Mouse (Mus musculus) stomach, embryonic 14.5 days (tissue): Measurements from ENCODE around the gene Pde1c. TPM values are rescaled to one million over a fixed set of nuclear protein-coding genes. Genes with fewer than 3 reads are reported as not detected.
A peak's percentile ranks its signal among the peaks of the same experiment; 100 is the strongest.

Experiments
- ATAC-seq: fragments of 200-750 bp; cut with Nextera tagmentation; 2 replicates; pipeline ENCODE4 v1.8.0; 2017; ENCODE audit warnings: low read depth, moderate TSS enrichment; ENCODE audit not compliant: insufficient number of reproducible peaks, insufficient read depth, low FRiP score
- H3K27ac ChIP-seq: fragments of 300-500 bp; sonication (generic); 2 replicates; pipeline ENCODE4 v1.5.1; 2014; ENCODE audit warnings: mild to moderate bottlenecking, low read length, moderate library complexity, mixed read lengths
- H3K27me3 ChIP-seq: fragments of 300-500 bp; sonication (generic); 2 replicates; pipeline ENCODE4 v1.6.1; 2014; ENCODE audit warnings: low read length, control low read depth, mixed read lengths; ENCODE audit not compliant: control insufficient read depth, insufficient read depth
- H3K36me3 ChIP-seq: fragments of 300-500 bp; sonication (generic); 2 replicates; pipeline ENCODE4 v1.6.1; 2014; ENCODE audit warnings: mild to moderate bottlenecking, control low read depth, low read length, moderate library complexity, mixed read lengths; ENCODE audit not compliant: control insufficient read depth, insufficient read depth
- H3K4me1 ChIP-seq: fragments of 300-500 bp; sonication (generic); 2 replicates; pipeline ENCODE4 v1.6.1; 2014; ENCODE audit warnings: low read length, control low read depth, mixed read lengths; ENCODE audit not compliant: control insufficient read depth, insufficient read depth
- H3K4me2 ChIP-seq: fragments of 300-500 bp; sonication (generic); replicated peaks from 2 replicates; pipeline ENCODE4 v1.6.1; 2014; ENCODE audit warnings: low read depth, low read length, control low read depth
- H3K4me3 ChIP-seq: fragments of 300-500 bp; sonication (generic); 2 replicates; pipeline ENCODE4 v1.5.1; 2014; ENCODE audit warnings: low read depth, low read length, control low read depth
- H3K9ac ChIP-seq: fragments of 300-500 bp; sonication (generic); replicated peaks from 2 replicates; pipeline ENCODE4 v1.6.1; 2014; ENCODE audit warnings: low read depth, mild to moderate bottlenecking, control low read depth, low read length, moderate library complexity, mixed read lengths
- H3K9me3 ChIP-seq: fragments of 300-500 bp; sonication (generic); 2 replicates; pipeline ENCODE4 v1.6.1; 2016; ENCODE audit warnings: low read depth, low read length, control low read depth; ENCODE audit not compliant: control insufficient read depth
- WGBS: fragments of 180-500 bp; shearing (Covaris S2); extraction: QIAGEN DNeasy Blood & Tissue Kit; methylation state at CpG from one replicate; pipeline ENCODE4 v1.1.7; 2014; 5-methylcytosine and 5-hydroxymethylcytosine counted together
- polyA plus RNA-seq: library from polyadenylated mRNA; unstranded; fragments of >200 nt; fragmentation: Nextera tagmentation; extraction: Ambion mirVana; gene quantifications from 2 replicates; pipeline ENCODE4 v1.2.1, GENCODE M21; 2014

Pde1c gene
- polyA plus RNA-seq, 1 experiment from 2014 or later, result 2.8 TPM

DNA sequence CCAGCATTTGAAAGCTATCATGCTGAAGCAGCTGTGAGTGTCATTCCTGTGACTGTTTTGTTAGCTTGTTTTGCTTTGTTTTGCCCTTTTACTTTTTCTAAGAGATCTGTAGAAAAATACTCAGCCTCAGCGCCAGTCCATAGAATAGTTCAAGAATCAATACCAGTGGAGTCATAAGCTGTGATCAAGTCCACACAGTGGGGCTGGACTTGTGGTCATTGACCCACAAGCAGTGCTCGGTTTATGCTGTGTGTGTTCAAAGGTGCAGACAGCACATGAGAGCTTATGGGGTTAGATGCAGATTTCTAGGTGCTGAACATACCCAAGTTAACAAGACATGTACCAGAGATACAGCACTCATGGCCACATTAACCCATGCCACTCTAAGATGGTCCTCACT, 396.7 kb downstream of the Pde1c start:
- Histone ChIP-seq H3K9ac (no peak overlapping the region), H3K4me2 (no peak overlapping the region), H3K36me3 (no peaks in the 10 kb centered on the region), H3K9me3 (no peaks in the 10 kb centered on the region), H3K27ac (no peak overlapping the region), H3K27me3 (no peaks in the 10 kb centered on the region), H3K4me3 (no peak overlapping the region), H3K4me1 (no peaks in the 10 kb centered on the region)
- 74% methylated on average over 2 of the region's 2 CpGs for WGBS
- no peak for ATAC-seq

DNA sequence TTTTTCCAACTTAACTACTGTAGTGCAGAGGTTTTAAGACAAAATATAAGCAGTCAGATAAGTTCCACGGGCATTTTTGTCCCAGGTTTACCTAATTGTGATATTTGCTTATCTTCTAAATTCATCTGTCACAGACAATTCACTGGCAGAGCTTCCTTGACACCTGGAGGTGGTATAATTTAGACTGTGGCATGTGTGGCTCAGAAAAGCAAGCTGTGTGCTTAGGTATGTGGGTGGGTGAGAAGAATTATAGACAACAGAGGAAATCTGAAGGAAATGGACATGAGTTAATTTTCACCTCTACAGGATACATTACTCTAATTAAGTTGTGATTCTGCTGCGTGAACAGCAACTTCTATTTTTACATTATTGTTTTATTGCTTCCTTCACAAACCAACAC, 400.2 kb downstream of the Pde1c start:
- Histone ChIP-seq H3K9ac (no peak overlapping the region), H3K4me3 (no peak overlapping the region), H3K9me3 (no peaks in the 10 kb centered on the region), H3K27me3 (no peaks in the 10 kb centered on the region), H3K36me3 (no peaks in the 10 kb centered on the region), H3K27ac (no peak overlapping the region), H3K4me2 (no peak overlapping the region), H3K4me1 (no peaks in the 10 kb centered on the region)
- 60% methylated on average over 2 of the region's 2 CpGs for WGBS
- no peak for ATAC-seq

DNA sequence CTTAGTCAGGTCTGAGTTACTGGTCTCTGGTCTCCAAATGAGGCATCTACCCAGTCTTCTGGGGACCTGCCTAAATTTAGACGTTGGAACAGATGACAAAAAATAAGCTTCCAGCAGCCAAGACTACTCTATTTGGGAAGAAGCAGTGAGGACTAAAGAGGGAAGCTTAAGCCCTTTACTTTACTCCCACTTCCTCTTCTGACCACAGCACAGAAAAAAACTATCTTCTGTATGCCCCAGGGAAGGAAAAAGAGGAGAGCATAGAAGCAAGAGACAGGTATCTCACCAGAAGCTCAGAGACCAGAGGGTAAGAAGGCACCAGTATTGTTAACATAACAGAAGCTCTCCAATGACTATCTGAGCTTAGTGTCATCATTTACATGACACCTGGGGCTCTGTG, 410.7 kb downstream of the Pde1c start:
- Histone ChIP-seq H3K4me2 (no peak overlapping the region), H3K27ac (no peak overlapping the region), H3K36me3 (no peaks in the 10 kb centered on the region), H3K4me1 (no peaks in the 10 kb centered on the region), H3K9me3 (no peaks in the 10 kb centered on the region), H3K4me3 (no peak overlapping the region), H3K9ac (no peak overlapping the region), H3K27me3 (no peaks in the 10 kb centered on the region)
- WGBS, result 71% methylated on average over 1 of the region's 1 CpGs
- ATAC-seq, result no peak

DNA sequence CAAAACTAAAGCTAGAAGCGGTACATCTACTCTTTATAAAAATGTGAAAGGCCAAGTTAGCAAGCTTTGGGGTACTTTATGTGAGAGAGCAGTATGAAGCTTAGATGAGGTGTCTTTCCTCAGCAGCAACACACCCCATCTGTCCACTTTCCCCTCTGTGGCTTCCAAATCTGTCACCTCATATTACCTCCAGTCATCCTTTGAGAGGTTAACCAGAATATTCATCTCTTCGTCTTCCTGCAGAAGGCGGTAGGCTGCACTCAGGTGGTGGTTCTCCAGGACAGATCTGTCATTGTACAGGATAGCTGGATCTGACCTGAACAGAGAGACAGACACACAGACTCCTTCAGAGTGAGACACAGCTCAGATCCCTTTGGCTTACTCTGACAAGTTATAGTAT, 412.1 kb downstream of the Pde1c start:
- no peaks in the 10 kb centered on the region for H3K9me3 ChIP-seq
- WGBS, result 83% methylated on average over 3 of the region's 3 CpGs
- H3K4me2 ChIP-seq, result no peak overlapping the region
- H3K4me1 ChIP-seq, result no peaks in the 10 kb centered on the region
- ATAC-seq, result no peak
- H3K9ac ChIP-seq, result no peak overlapping the region
- no peaks in the 10 kb centered on the region for H3K36me3 ChIP-seq
- H3K4me3 ChIP-seq, result no peak overlapping the region
- no peaks in the 10 kb centered on the region for H3K27me3 ChIP-seq
- H3K27ac ChIP-seq, result no peak overlapping the region

DNA sequence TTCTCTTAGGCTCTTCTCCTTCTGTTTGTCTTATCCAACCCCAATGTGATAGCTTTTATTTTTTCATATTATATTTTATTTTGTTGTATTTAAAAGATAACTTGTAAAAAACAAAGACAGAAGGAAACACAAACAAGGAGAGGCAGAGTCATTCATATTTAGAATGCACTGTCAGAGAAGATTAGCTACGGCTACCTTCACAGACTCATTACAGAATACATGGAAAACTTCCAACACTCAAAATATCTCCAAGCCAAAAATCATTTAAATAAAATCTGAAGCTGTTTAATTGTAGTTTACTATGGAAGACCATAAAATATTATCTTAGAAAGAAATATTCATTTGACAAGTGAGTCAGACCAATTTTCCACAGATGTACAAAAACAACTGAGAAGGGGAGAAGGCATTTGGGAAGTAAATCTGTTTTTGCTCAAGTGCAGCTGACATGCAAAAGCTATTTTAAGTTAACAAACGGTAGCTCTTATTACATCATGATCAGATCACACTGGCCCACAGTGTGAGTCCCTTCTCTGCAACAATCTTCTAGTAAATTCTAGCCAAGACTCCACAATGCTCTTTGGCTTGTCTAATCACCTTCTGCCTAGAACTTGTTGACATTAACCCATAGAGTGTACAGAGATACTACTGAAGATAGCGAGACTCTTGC, 438.3 kb downstream of the Pde1c start:
- ATAC-seq, result no peak
- Histone ChIP-seq H3K9ac (no peak overlapping the region), H3K4me2 (no peak overlapping the region), H3K4me3 (no peak overlapping the region), H3K9me3 (no peaks in the 10 kb centered on the region), H3K4me1 (no peaks in the 10 kb centered on the region), H3K27me3 (no peaks in the 10 kb centered on the region), H3K36me3 (no peaks in the 10 kb centered on the region), H3K27ac (no peak overlapping the region)
- 62% methylated on average over 3 of the region's 3 CpGs for WGBS

DNA sequence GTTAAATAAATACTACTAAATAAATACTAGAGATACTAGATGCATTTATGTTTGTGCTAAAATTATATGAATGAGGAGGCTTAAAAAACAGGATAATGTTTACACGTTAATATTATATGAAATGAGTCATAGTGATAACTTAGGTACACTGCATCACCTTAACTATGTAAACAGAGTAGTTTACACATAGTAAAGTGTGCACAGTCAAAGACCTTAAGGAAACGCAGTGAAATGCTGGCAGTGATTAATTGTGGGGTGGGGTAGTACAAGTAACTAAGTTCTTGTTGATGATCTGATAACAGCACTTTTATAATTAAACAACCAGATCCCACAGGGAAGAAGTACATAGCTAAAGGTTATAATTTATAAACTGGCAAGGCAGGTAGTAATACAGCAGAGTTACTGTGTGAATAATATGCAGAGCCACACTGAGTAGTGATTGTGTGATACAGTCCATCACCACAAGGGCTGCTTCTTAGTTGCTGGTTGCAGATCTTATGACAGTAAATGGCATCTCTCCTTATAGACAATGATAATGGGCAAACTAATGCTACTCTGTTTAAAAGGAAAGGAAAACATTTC, 469.3 kb downstream of the Pde1c start:
- H3K4me3 ChIP-seq, result no peak overlapping the region
- H3K9ac ChIP-seq, result no peak overlapping the region
- peak; percentile 76; the same call in 1 of the 2 replicates for ATAC-seq
- WGBS, result 43% methylated on average over 2 of the region's 2 CpGs
- no peak overlapping the region for H3K27ac ChIP-seq
- no peaks in the 10 kb centered on the region for H3K4me1 ChIP-seq
- H3K27me3 ChIP-seq, result no peaks in the 10 kb centered on the region
- no peaks in the 10 kb centered on the region for H3K36me3 ChIP-seq
- H3K4me2 ChIP-seq, result no peak overlapping the region
- peaks cover 5% of the 10 kb centered on the region; the same call in 1 of the 2 replicates for H3K9me3 ChIP-seq

DNA sequence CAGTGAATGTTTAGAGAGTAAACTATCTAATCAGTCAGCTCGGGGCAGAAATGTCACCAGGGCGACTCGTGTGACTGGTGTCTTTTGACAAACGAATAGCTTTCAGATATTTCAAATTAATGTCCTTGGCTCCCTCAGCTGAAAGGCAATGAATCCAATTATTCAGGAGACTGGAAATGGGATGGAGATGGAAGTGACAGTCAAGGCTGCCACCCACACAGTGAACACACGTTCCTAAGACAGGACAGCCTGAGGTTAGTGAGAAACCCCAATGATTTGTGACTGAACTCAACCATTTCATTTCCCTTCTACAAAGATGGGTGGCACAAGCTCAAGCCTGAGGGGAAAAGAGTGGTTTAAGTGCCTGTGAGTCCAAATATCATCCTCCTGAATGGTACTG, 470.5 kb downstream of the Pde1c start:
- WGBS, result 37% methylated on average over 5 of the region's 5 CpGs
- Histone ChIP-seq H3K4me1 (no peaks in the 10 kb centered on the region), H3K9ac (no peak overlapping the region), H3K36me3 (no peaks in the 10 kb centered on the region), H3K27ac (no peak overlapping the region), H3K4me3 (no peak overlapping the region), H3K9me3 (peaks cover 5% of the 10 kb centered on the region; the same call in 1 of the 2 replicates), H3K27me3 (no peaks in the 10 kb centered on the region), H3K4me2 (no peak overlapping the region)
- no peak for ATAC-seq

DNA sequence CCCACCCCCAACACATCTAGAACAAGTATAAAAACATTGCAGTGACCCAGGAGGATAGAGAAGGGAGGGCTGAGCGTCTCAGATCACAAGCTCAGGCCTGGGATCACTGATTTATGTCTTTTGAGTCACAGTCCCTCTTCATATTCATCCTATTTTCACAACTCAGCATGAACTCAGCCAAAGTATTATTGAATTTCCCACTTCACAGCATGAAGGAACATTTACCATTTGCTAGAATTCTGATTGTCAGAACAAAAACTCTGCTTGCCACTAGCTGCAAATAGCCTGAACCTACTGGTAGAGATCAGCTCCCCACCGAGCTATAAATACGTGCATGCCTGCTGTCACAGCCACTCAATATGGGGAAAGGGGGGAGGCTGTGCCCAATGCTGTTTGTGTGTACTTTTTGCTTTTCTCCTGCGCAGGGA, 492.5 kb downstream of the Pde1c start:
- no peak for ATAC-seq
- H3K9me3 ChIP-seq, result no peaks in the 10 kb centered on the region
- H3K9ac ChIP-seq, result no peak overlapping the region
- H3K4me1 ChIP-seq, result no peaks in the 10 kb centered on the region
- H3K4me3 ChIP-seq, result no peak overlapping the region
- H3K27me3 ChIP-seq, result no peaks in the 10 kb centered on the region
- H3K36me3 ChIP-seq, result no peaks in the 10 kb centered on the region
- 45% methylated on average over 4 of the region's 4 CpGs for WGBS
- H3K4me2 ChIP-seq, result no peak overlapping the region
- no peak overlapping the region for H3K27ac ChIP-seq

DNA sequence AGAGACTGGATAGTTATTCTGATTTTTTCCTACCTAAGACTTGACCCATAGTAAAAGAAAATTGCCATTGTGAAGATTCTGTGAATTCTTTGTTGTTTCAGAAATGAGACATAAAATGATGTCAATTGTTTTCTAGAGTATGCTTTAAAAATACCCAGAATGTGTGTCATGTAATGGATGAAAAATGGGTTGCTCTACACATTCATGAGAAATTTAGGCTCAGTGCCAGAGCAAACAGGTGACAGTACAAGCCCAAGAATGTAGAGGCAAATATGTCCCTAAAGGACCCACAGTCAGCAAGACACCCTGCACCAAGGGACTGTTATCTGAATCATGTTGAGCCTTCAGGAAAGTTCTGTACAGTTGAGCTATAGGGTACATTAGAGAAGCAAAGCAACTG, 500.4 kb downstream of the Pde1c start:
- H3K4me2 ChIP-seq, result no peak overlapping the region
- no peak overlapping the region for H3K27ac ChIP-seq
- no peak for ATAC-seq
- H3K4me3 ChIP-seq, result no peak overlapping the region
- no peaks in the 10 kb centered on the region for H3K36me3 ChIP-seq
- H3K9me3 ChIP-seq, result no peaks in the 10 kb centered on the region
- no peak overlapping the region for H3K9ac ChIP-seq
- H3K4me1 ChIP-seq, result no peaks in the 10 kb centered on the region
- no peaks in the 10 kb centered on the region for H3K27me3 ChIP-seq
